Mouse (Mus musculus) lung, postnatal 0 days (tissue): ENCODE data around the gene Il12b.

Experiments
- CTCF ChIP-seq: IDR thresholded peaks from 2 replicates; pipeline ENCODE4 v1.5.1; 2016; ENCODE audit warnings: antibody characterized with exemption, mild to moderate bottlenecking
- EP300 ChIP-seq: IDR thresholded peaks from 2 replicates; pipeline ENCODE4 v1.6.1; 2016; ENCODE audit warnings: antibody characterized with exemption, mild to moderate bottlenecking, control low read depth

GRCm38 (mm10) chr11:44412276-44412675 is 12.4 kb downstream of the Il12b start:
- TF ChIP-seq CTCF (peak; percentile 56), EP300 (no peak)
